Mouse (Mus musculus) ES-E14 (cell line): ENCODE results near the gene Rtn1.

ENCODE experiments used
- CHD2 ChIP-seq: IDR thresholded peaks from 2 replicates; pipeline ENCODE4 v1.6.1; 2014; ENCODE audit warnings: mild to moderate bottlenecking, low read depth, low read length, inconsistent platforms
- HCFC1 ChIP-seq: IDR thresholded peaks from 2 replicates; pipeline ENCODE4 v1.6.1; 2012; ENCODE audit warnings: low read length, inconsistent platforms, borderline replicate concordance; ENCODE audit not compliant: insufficient read depth
- MAFK ChIP-seq: IDR thresholded peaks from 2 replicates; pipeline ENCODE4 v1.6.1; 2014; ENCODE audit warnings: mild to moderate bottlenecking, low read depth, low read length, inconsistent platforms; ENCODE audit not compliant: insufficient read depth
- ZC3H11A ChIP-seq: IDR thresholded peaks from 2 replicates; pipeline ENCODE4 v1.6.1; 2012; ENCODE audit warnings: low read depth, mild to moderate bottlenecking, inconsistent platforms, low read length, borderline replicate concordance
- ZNF384 ChIP-seq: IDR thresholded peaks from 2 replicates; pipeline ENCODE4 v1.6.1; 2012; ENCODE audit warnings: low read depth, low read length, inconsistent platforms

DNA sequence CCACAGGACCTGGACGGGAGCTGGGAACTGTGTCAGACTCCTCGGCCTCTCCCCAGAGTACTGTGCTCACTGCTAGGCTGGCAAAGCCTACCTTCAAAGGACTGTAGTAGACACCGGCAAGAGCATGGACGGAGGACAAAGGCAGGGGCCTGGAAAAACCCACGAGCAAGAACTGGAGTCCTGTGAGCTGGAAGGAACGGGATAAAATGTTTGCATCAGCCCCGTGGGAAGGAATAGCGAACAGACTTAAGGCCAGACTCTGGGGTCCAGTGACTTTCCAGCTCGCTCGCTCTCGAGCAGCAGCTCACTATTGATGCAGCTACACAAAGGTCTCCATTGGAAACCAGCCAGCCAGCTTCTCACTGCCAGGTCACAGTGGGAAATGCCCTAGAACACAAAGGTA, 34.0 kb downstream of the Rtn1 start:
- TF ChIP-seq CHD2 (no peak), ZC3H11A (no peak), ZNF384 (no peak), HCFC1 (no peak), MAFK (no peak)
